Mouse (Mus musculus): Measurements from ENCODE around the gene Map1a.

GRCm38 (mm10) chr2:121271928-121272516 is 17.4 kb upstream of the Map1a start:
- TF ChIP-seq CHD2 (IDR thresholded peaks at IDR 0.05; ENCODE audit: low read depth, low read length) (no peak), ZC3H11A (IDR thresholded peaks at IDR 0.05; ENCODE audit: borderline replicate concordance, low read depth, low read length) (no peak)

Measured in ES-E14 (cell line).